Mouse (Mus musculus) heart, adult 2 months (tissue): ENCODE measurements around the gene 2310030G06Rik.

Experiments
- CTCF ChIP-seq: fragments of 200-600 bp; IDR thresholded peaks from 2 replicates; pipeline ENCODE4 v1.8.1; 2022; ENCODE audit warnings: antibody characterized with exemption, mild to moderate bottlenecking, moderate library complexity
- EP300 ChIP-seq: fragments of 200-500 bp; IDR thresholded peaks from 2 replicates; pipeline ENCODE4 v1.6.1; 2011; ENCODE audit warnings: low read depth, low read length, control low read depth; ENCODE audit not compliant: insufficient read depth
- POLR2A ChIP-seq: fragments of 200-500 bp; IDR thresholded peaks from 2 replicates; pipeline ENCODE4 v1.6.1; 2011; ENCODE audit warnings: mild to moderate bottlenecking, low read depth, low read length, control low read depth; ENCODE audit not compliant: insufficient read depth

DNA sequence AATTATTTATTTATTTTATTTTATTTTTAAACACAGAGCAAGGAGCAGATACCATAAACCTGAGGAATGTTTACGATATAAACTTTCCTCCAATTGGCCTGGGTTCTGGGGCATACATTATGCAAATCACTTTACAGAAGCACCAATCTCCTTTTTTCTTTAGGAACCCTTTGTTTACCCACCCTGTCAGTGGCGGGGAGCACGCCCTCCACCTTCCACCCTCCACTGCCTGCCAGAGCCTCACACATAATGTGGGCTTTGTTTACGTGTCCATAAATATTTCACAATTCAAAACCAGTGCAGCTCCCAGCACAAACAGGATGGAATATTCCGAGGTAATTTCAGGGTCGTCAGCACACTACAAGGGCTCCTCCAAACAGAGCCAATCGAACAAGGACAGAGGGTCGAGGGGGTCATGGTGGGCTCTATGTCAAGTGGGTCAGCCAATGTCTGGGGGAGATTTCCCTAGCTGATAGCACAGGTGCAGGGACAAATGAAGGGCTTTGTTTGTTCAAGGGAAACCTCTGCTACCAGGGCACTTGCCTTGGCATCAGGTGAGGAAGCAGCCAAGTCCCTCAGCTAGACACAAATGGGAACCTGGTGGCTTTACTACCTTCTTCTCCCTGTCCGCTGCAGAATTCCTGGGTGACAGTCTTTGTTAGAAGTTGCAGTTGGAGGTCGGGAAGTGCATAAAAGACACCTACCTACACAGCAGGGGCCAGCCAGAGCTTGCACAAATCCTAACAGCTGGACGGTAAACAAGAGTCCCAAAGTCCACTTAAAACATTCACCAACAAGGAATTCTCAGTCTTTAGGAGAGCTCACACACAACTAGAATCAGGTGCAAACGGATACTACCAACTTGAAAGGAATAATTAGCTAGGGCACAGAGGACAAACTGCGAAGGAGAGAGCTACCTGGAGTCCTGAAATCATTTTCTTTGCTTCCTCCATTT lies 53.4 kb downstream of the 2310030G06Rik start:
- TF ChIP-seq CTCF (no peak), POLR2A (no peak), EP300 (no peak)
